Mouse (Mus musculus): ENCODE results near the gene Hunk.
A peak's percentile ranks its signal among the peaks of the same experiment; 100 is the strongest.

The Hunk gene

DNA sequence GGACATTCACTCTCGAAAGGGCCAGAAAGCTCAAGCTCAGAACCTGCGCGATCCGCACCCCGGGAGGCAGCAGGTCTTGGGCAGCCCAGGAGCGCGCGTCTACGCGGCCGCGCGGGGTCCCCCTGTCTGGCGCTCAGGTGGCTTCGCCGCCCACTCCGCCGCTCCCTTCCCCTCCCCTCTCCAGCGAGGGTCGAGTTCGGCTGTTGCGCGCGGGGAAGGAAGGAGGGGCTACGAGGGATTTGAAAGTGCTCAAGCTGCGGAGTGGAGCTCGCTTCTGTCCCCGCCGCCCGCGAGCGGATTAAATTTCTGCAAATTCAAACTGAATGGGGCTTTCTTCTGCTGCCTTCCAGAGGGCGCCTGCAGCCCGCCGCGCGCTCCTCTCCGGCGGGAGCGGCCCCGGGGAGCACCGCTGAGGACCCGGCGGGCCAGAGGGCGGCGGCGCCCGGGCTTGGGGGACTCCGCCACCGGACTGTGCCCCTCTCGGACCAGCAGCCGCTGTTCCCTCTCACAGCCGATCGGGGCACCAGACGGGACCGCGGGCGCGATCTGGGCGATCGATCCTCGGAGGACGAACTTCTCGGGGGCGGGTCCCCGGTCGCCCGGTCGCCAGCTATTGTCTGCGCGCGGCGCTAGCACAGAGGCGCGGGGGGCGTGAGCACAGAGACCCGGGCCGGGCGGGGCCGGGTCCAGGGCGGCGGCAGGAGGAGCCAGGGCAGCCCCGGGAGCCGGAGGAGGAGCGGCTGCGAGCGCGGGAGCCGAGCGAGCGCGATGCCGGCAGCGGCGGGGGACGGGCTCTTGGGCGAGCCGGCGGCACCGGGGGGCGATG lies at the start of gene Hunk:
Gene Hunk (plus strand): TSS at position 326 of the 826 bp plus-strand sequence.
- DNase-seq (ENCODE audit: low read depth), result no peak

DNA sequence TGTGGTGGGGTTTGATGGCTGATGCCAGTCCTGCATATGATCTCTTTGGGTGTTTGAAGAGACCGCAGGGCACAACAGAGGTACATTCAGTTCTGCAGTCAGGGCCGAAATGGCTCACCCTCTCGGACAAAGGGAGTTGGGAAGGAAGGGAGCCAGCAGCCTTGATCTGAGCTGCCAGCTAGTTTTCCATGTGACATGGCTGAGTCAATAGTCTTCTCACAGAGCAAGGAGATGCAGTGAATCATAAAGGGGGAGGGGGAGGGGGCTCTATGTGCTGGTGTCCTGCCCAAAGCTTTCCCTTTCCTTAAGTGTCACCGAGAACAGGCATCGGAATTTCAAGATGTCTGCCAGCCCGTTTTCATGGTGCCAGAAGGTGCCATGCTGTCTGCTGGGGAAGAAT lies 46.8 kb upstream of the Hunk start:
- DNase-seq (ENCODE audit: low read depth), result no peak

DNA sequence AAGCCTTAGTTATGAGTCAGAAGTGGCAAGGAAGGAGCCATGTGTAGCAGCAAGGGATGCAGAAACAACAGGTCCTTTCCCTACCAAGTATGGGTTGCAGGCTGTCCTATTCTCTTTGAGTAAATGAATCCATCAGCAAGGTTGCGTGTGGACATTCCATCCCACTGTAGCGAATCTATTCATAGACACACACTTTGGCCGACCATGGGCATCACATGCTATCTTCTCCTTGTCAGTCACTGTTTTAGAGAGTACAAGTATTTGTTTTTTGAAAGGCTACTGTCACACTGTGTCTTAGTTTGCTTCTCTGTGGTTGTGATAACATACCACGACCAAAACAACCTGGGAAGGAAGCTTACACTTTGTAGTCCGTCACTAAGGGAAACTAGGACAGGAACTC lies 44.7 kb upstream of the Hunk start:
- DNase-seq (ENCODE audit: low read depth), result no peak

DNA sequence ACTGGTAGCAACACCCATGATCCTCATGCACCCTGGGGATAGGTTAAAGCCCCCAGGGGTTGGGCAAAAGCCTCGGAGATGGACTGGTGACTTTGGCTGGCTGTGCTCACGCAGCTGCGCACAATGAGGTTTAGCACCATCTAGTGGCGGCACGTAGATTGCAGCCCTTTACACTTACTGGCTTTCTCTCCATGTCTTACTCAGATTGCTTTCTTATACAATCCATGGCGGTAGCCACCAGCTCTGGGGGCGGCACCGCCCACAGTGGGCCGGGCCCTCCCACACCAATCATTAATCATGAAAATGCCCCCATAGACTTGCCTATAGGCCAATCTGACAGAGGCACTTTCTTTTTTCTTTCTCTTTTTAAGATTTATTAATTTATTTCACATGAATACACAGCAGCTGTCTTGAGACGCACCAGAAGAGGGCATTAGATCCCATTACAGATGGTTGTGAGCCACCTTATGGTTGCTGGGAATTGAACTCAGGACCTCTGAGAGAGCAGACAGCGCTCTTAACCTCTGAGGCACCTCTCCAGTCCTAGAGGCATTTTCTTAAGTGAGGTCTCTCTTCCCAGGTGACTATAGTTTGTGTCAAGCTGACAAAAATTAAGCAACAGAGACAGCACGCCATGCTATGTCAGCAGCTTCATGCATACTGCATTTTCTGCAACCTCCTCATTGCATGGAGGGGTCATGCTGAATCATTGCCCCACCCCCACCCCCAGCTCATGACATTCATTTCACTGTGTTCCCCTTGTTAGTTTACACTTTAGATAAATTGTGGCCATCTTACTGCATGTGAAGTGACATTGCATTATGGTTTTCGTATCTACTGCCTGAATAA lies 35.9 kb upstream of the Hunk start:
- DNase-seq (ENCODE audit: low read depth), result peak; percentile 56

DNA sequence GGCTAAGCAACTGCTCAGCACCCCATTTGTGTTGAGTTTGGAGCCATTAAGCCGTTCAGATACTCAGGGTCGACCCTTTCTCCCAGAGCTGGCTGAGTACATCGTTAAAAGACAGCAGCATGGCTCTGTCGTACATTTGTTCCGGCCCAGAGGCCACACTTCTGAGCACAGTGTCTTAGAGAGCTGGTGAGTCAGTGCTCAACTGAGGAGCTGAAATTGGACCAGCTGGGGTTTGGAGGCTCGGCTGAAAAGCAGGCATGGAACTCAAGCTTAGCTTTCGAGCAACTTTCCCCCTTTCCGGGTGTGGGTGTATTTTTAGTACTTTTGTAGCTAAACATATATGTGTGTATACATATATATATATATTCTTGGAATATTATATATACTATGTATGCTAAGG lies 34.1 kb upstream of the Hunk start:
- DNase-seq (ENCODE audit: low read depth), result no peak

DNA sequence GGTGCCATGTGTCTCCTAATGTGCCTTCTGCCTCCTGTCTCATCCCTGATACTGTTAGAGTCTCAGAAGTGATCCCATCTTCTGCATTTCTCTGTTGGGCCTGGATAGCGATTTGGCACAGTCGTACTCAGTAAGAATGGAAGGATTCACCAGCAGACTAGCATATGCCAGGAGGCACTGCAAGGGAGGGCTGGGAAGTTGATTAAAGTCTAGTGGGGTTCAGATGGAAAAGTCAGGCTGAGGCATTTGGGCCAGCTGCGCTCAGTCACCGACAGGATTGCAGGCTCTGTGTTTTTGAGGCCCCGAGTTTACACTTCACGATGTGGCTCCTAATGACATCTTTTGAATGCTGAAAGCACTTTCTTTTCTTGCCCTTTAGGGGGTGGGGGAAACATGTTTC lies 33.1 kb upstream of the Hunk start:
- DNase-seq (ENCODE audit: low read depth), result no peak

DNA sequence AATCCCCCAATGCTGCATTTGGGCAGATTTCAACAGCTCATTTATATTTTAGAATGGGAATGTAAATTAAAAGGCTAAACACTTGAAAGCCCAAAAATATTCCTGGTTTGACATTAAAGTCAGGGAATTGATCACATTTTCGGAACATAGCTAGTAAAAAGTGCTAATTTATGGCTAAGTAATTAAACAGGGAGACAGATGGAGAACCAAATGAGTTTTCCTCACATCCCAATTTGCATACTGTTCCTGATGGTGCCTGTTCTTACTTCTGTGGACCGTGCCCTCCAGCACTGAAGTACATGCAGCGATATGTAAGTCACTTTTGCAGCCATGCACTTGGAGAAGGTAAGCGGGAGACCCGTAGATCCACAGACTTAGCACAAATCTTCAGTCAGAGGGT lies 32.7 kb upstream of the Hunk start:
- DNase-seq (ENCODE audit: low read depth), result no peak

DNA sequence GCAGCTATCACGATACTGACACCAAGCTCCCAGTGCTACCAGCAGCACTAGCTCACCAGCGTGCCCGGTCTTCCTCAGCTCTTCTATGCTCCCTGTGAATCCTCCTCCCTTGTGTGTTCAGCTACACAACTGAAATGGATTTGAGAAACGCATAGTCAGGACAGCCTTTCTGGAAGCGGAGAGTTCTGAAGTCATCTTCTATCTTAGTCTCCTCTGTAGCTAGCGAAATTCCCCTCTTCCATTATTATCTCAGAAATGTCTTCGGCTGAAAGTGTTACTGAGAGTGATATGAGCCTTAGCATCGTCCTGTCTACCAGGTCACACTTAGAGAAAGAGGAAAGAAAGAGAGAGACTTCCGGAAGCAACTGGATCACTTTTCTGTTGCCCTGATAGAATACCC lies 26.5 kb upstream of the Hunk start:
- no peak for DNase-seq (ENCODE audit: low read depth)

DNA sequence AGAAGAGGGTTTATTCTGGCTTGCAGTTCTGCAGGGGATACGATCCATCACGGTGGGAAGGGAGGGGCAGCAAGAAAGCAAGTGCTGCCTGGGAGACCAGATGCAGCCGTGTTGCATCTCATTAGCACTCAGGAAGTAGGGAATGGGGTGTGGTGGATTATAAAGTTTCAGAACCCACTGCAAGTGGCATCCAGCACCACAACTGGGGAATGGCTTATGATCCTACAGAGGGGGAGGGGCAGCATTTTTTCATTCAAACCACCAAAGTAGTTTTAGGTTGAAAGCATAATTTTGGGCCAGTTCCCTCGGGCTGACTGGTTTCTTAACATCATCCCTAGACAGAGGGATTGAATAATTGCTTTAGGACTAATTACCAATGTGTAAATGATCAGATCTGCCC lies 26.1 kb upstream of the Hunk start:
- no peak for DNase-seq (ENCODE audit: low read depth)

DNA sequence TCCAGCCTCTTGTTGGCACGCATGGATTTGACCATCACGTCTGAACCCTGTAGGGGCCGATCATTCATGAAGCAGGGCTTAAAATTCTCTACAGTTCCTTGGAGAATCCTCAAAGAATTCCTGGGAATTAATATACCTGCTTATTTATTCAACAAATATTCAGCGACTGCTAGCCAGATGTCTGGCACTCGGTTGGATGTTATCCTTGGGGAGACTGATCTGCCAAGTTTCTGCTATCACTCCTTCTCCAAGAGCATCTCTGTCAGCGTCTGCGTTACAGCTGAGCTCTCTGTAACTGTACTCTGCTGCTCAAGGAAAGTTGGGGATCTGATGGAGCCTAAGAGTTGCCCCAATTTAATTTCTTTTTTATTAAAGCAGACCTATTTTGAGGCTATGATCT lies 25.5 kb upstream of the Hunk start:
- no peak for DNase-seq (ENCODE audit: low read depth)

DNA sequence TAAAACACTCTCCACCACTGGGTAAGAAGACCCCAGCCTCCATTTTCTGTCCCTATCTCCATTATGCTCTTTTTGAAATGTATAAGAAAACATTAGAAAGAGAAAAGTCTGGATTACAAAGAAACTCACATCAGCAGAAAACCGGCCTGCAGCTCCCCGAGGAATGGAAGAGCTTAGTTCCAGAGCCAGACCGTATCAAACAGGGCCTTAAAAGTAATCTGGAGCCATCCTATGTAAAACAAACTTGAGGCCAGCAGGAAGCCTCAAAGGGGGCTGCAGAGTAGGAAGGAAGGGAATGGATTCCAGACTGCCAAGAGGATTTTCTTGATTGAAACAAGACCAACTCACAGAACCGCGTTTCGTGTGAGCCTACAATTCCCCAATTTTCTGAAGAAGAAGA lies 22.9 kb upstream of the Hunk start:
- DNase-seq (ENCODE audit: low read depth), result no peak

DNA sequence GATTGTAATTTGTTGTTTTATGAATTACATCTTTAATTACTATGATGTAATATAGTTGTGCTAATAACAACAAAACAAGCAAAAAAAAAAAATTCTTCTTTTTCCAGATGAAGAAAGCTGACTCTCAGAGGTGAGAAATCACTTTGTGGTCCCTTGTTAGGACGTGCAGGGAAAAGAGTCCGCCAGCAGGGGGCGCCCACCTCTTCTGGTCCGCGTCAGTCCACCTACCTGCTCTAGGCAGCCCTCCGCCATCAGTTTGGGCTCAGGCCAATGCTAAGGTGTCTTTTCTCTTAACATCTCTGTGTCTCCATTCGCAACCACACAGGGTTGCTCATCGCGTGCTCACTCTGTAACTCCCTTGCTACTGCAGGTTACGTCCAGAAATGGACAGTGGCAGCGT lies 5.9 kb upstream of the Hunk start:
- DNase-seq (ENCODE audit: low read depth), result peak; percentile 68

DNA sequence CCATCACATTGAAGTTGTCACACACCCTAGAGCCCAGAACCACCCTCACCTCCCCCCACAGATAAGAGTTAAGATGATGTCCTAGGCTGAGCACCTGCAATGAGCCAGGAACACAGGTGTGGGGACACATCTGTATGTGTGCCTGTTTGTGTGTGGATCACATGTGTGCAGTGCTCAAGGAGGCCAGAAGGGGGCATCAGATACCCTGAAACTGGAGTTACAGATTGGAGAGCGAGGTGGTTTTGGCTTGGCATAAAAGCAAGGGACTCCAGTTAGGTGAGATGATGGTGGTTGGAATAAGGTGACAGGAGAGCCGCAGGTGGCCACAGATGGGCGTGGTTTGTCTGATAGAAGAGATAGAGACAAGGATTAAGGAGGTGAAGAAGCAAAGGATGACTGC lies 4.2 kb upstream of the Hunk start:
- DNase-seq (ENCODE audit: low read depth), result peak; percentile 56

DNA sequence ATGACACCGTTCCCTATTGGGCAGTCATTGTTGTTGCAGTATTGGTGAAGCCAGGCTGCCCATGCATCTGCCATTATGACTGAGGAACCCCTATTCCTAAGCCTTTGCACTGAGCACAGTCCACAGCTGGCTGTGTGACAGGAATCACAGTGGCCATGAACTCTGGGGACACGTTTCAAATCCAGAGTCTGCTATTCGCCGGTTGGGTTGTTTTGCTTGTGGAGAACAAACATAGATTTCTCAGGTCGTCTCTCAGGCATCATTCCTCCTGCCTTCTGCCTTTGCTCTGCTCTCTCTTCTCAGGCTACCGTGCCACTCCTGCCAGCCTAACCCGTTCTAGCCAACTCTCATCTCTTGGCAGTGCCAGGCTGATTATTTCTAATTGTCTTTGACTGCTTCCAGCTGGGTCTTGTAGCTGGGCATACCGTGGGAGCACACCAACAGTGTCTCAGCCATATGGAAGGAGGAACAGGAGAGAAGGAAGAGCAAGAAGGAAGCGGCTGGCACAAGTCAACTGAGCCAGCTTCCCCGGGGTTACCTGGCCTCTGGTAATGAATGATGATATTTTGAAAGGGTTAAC lies 3.0 kb upstream of the Hunk start:
- DNase-seq (ENCODE audit: low read depth), result no peak

DNA sequence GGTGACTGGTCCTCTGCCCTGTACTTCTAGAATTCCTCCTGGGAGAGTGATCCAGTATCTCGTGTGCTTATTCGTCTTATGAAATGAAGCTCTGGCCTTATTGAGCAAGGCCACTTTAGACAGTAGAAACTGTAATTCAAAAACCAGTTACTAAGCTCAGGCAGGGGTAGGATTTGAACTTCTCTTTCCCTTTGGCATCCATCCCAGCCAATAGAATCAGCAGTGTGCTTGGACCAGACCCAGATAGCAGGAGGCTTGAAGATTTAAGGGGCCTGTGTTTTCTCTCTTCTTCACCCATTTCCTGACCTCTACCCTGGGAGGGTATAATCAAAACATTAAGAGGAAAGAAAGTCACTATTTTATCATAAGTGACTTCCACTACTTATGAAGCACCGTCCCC lies 1.8 kb upstream of the Hunk start:
- peak; percentile 19 for DNase-seq (ENCODE audit: low read depth)

DNA sequence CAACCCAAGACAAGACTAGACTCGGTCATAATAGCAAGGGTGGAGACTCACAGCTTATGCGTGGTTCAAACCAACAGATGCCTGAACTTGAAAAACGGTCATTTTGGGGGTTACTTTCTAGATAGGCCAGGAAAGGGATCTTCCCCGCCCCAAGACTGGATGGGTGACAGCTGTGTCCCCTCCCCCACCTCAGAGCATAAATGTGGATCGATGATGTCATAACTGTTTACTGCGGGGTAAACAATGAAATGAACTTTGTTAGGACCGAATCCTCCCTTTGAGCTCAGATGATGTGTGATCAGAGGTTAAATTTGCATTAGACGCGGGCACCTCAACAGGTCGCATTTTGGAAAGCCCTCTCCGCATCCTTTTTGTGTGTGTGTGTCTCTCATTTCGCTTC lies 967 bp upstream of the Hunk start:
- DNase-seq (ENCODE audit: low read depth), result no peak

DNA sequence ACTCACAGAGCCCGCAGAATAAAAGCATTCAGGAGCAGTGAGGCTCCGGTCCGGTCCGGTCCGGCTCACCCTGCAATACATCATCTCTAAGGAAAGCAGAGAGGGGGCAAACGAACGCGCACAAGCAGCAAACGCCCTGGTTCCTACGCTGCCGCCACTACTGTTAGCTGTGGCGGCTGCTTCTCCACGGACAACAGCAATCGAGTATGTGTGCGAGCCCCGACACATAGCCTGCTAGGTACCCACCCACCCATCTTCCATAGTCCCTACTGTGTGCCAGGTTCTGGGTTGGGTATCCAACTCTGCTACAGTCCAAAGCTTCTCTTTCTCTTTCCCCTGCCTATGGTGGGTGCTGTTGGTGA lies 506 bp upstream of the Hunk start:
- DNase-seq (ENCODE audit: low read depth), result no peak

DNA sequence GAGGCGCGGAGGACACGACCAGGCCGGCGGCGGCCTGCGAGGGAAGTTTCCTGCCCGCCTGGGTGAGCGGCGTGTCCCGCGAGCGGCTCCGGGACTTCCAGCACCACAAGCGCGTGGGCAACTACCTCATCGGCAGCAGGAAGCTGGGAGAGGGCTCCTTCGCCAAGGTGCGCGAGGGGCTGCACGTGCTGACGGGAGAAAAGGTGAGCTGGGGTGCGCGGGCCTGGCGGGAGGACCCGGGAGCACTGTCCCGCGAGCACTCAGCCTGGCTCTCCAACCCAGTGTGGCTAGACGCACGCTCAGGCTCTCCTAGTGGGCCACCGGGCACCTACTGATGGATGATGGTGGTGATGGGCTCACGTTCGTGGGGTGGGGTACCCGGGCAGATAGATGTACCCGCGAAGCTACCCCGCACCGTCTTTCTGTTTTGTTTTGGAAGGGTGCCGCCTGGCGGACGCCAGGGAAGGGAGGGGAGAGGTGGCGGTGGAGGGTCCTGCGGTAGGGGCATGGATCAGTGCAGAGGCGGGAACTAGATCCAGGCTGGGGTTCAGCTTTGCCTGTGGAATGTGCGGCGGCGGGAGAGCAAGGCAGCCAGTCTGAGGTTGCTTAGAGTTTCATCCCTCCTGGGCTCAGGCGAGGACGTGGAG lies 824 bp downstream of the Hunk start:
- no peak for DNase-seq (ENCODE audit: low read depth)

DNA sequence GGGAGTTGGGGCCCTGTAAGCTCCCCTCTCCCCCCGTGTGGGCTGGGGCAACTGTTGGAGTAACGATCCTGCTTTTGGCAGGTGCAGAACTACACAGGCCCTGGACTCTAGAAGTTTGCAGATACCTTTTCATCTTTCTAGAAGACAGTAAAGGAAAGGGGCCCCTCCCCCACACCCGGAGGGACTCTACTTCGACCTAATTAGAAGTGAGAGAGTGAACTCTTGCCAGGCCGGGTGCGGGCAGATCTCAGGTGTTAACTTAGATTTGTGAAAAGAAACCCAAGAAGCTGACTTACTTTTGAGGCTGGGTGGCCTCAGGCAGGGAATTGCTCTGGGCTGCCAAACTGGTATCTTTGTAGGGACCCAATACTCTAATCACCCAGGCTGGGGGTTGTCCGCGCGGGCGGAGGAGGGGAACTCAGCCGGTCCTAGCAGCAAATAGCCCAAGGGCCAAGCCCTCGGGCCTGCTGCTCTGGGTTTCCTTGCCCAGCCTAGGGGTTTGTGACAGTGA lies 1.4 kb downstream of the Hunk start:
- no peak for DNase-seq (ENCODE audit: low read depth)

DNA sequence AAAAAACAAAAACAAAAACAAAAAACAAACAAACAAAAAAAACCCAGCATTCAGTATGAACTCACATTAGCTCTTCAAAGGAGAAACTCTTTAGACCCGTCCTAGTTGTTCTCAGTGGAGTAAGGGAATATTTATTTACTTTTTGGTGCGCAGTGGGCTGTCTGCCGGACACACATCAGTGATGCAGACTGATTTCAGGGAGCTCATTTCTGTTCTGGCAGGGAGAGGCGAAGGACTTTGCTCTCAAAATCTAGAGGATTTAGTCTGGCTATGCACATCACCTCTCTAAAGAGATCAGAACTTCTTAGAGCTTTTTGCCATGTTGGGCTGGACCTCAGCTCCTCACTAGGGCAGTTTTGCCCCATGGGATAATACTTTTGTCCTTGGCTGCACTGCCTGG lies 2.1 kb downstream of the Hunk start:
- DNase-seq (ENCODE audit: low read depth), result no peak

DNA sequence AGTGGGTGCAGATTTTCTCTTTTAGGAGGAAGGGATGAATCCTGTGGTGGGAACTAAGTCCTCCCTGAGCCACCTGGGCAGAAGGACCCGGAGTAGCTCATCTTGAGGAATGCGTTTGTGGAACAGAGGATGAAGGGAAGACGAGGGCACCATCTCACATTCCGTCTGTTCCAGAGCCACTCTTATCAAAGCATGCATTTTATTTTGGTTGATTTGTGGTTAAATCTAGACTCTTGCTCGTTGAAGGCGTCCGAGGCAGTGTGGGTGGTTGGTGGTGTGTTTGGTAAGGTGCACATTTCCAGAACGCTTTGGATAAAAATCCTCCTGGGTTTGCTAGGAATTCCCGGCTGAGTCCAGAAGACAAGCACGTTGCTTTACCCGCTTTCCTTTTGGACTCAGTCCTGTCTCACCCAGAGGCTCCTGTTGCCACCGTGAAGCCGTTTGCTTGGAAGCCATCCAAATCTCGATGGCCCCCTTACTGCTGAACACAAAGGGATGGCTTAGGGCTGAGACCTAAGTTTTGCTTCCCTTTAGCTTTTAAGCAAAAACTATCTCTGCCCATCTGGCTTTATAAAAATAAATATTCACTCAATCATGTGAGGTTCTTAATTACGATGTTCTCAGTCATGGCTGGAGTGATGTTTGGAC lies 3.4 kb downstream of the Hunk start:
- no peak for DNase-seq (ENCODE audit: low read depth)

DNA sequence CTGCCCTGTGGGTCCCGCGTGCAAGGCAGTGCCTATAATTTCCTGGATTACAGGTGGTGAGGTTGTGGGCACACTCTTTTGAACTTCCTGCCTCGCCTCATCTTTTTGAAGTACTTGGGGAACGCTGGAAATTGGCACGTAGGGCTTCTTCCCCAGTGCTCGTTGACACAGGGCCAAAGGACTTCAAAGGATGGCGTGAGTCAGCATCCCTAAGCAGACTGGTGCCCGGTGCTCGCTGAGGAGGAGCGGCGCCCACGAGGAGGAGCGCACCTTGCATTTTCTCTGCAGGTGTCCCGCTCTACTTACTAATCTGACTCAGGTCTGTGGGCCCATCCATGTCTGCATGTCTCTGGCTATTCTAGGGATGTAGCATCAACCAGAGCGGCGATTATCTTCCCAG lies 4.9 kb downstream of the Hunk start:
- no peak for DNase-seq (ENCODE audit: low read depth)

All from 416B (cell line).